Mouse (Mus musculus): ENCODE results near the gene Fcgr1.

GRCm38 (mm10) chr3:96333396-96334174, 39.8 kb upstream of the Fcgr1 start:
- TF ChIP-seq POLR2A (IDR thresholded peaks at IDR 0.05; ENCODE audit: extremely low read depth, insufficient read depth, low read length) (no peak), CTCF (IDR thresholded peaks at IDR 0.05; ENCODE audit: low read depth, low read length) (no peak)
